Mouse (Mus musculus) forebrain, embryonic 14.5 days (tissue): ENCODE data around the gene Rpl36-ps4. TPM values are rescaled to one million over a fixed set of nuclear protein-coding genes. Genes with fewer than 3 reads are reported as not detected.
"Not testable (repeated sequence)": the region's sequence is repeated elsewhere in the genome, so short reads cannot be mapped to it uniquely, and the experiment has no call there.

Source experiments
- ATAC-seq: fragments of 200-750 bp; cut with Nextera tagmentation; 2 replicates; pipeline ENCODE4 v1.8.0; 2017; ENCODE audit warnings: mild to moderate bottlenecking, moderate library complexity
- DNase-seq: peaks from one replicate; pipeline ENCODE4 v3.0.0-alpha.2; 2015; ENCODE audit warnings: low spot score
- H3K27ac ChIP-seq: fragments of 300-500 bp; sonication (generic); 2 replicates; pipeline ENCODE4 v1.5.1; 2014; ENCODE audit warnings: low read depth, mild to moderate bottlenecking, control low read depth, low read length, moderate library complexity
- H3K27me3 ChIP-seq: fragments of 300-500 bp; sonication (generic); replicated peaks from 2 replicates; pipeline ENCODE4 v1.6.1; 2014; ENCODE audit warnings: low read length, control low read depth, mixed read lengths; ENCODE audit not compliant: control insufficient read depth, insufficient read depth
- H3K36me3 ChIP-seq: fragments of 300-500 bp; sonication (generic); 2 replicates; pipeline ENCODE4 v1.6.1; 2014; ENCODE audit warnings: low read length, control low read depth; ENCODE audit not compliant: control insufficient read depth, insufficient read depth
- H3K4me1 ChIP-seq: fragments of 300-500 bp; sonication (generic); 2 replicates; pipeline ENCODE4 v1.6.1; 2014; ENCODE audit warnings: antibody characterized with exemption, low read length, control low read depth; ENCODE audit not compliant: control insufficient read depth, insufficient read depth
- H3K4me2 ChIP-seq: fragments of 300-500 bp; sonication (generic); 2 replicates; pipeline ENCODE4 v1.6.1; 2014; ENCODE audit warnings: mild to moderate bottlenecking, control low read depth, low read length
- H3K4me3 ChIP-seq: fragments of 300-500 bp; sonication (generic); 2 replicates; pipeline ENCODE4 v1.5.1; 2014; ENCODE audit warnings: low read depth, low read length, control low read depth
- H3K9ac ChIP-seq: fragments of 300-500 bp; sonication (generic); 2 replicates; pipeline ENCODE4 v1.6.1; 2014; ENCODE audit warnings: mild to moderate bottlenecking, low read length, control low read depth, moderate library complexity
- H3K9me3 ChIP-seq: fragments of 300-500 bp; sonication (generic); replicated peaks from 2 replicates; pipeline ENCODE4 v1.6.1; 2016; ENCODE audit warnings: low read length, control low read depth, mixed read lengths; ENCODE audit not compliant: control insufficient read depth
- WGBS: fragments of 180-500 bp; shearing (Covaris S2); extraction: QIAGEN DNeasy Blood & Tissue Kit; methylation state at CpG from one replicate; pipeline ENCODE4 v1.1.7; 2014; 5-methylcytosine and 5-hydroxymethylcytosine counted together
- polyA plus RNA-seq: library from polyadenylated mRNA; unstranded; fragments of >200 nt; fragmentation: Nextera tagmentation; extraction: Ambion mirVana; gene quantifications from 2 replicates; pipeline ENCODE4 v1.2.1, GENCODE M21; 2014

The Rpl36-ps4 gene
- polyA plus RNA-seq, 1 experiment from 2014 or later: not detected

- Histone ChIP-seq H3K4me3 (no peak overlapping the region), H3K36me3 (no peaks in the 10 kb centered on the region), H3K4me1 (no peaks in the 10 kb centered on the region), H3K27me3 (no peaks in the 10 kb centered on the region), H3K27ac (no peak overlapping the region), H3K9me3 (no peaks in the 10 kb centered on the region), H3K4me2 (no peak overlapping the region), H3K9ac (no peak overlapping the region)
- WGBS: 78% methylated on average over 3 of the region's 3 CpGs
- DNase-seq (no peak), ATAC-seq (no peak)
Observed at GRCm38 (mm10) chr17:87915386-87915785, 5.4 kb upstream of the Rpl36-ps4 start.

GRCm38 (mm10) chr17:87918121-87918520 lies 2.7 kb upstream of the Rpl36-ps4 start:
- Histone ChIP-seq H3K36me3 (no peaks in the 10 kb centered on the region), H3K27me3 (no peaks in the 10 kb centered on the region), H3K27ac (no peak overlapping the region), H3K4me3 (no peak overlapping the region), H3K4me2 (no peak overlapping the region), H3K4me1 (no peaks in the 10 kb centered on the region), H3K9ac (no peak overlapping the region), H3K9me3 (no peaks in the 10 kb centered on the region)
- no peak for ATAC-seq
- no peak for DNase-seq
- 87% methylated on average over 5 of the region's 5 CpGs for WGBS

- Histone ChIP-seq H3K9me3 (no peaks in the 10 kb centered on the region), H3K4me2 (no peak overlapping the region), H3K9ac (no peak overlapping the region), H3K27ac (no peak overlapping the region), H3K36me3 (no peaks in the 10 kb centered on the region), H3K4me3 (no peak overlapping the region), H3K4me1 (no peaks in the 10 kb centered on the region), H3K27me3 (no peaks in the 10 kb centered on the region)
- ATAC-seq (no peak), DNase-seq (no peak)
- WGBS: 86% methylated on average over 10 of the region's 10 CpGs
Observed at GRCm38 (mm10) chr17:87934326-87934725, 13.5 kb downstream of the Rpl36-ps4 start.

- H3K27me3 ChIP-seq: no peaks in the 10 kb centered on the region
- DNase-seq: no peak
- no peaks in the 10 kb centered on the region for H3K9me3 ChIP-seq
- H3K9ac ChIP-seq: no peak overlapping the region
- 89% methylated on average over 8 of the region's 8 CpGs for WGBS
- H3K4me2 ChIP-seq: no peak overlapping the region
- H3K4me1 ChIP-seq: no peaks in the 10 kb centered on the region
- no peak overlapping the region for H3K27ac ChIP-seq
- H3K4me3 ChIP-seq: no peak overlapping the region
- no peak for ATAC-seq
- no peaks in the 10 kb centered on the region for H3K36me3 ChIP-seq
Observed at GRCm38 (mm10) chr17:87934736-87935135, 14.0 kb downstream of the Rpl36-ps4 start.

GRCm38 (mm10) chr17:87936156-87936555 lies 15.4 kb downstream of the Rpl36-ps4 start:
- Histone ChIP-seq H3K36me3 (no peaks in the 10 kb centered on the region), H3K27ac (no peak overlapping the region), H3K4me1 (no peaks in the 10 kb centered on the region), H3K27me3 (no peaks in the 10 kb centered on the region), H3K9ac (no peak overlapping the region), H3K4me2 (no peak overlapping the region), H3K9me3 (no peaks in the 10 kb centered on the region), H3K4me3 (no peak overlapping the region)
- ATAC-seq: no peak
- DNase-seq: no peak
- 91% methylated on average over 4 of the region's 4 CpGs for WGBS

- no peak overlapping the region for H3K9ac ChIP-seq
- WGBS: 44% methylated on average over 16 of the region's 16 CpGs
- H3K4me1 ChIP-seq: no peaks in the 10 kb centered on the region
- ATAC-seq: peak; percentile 82
- no peaks in the 10 kb centered on the region for H3K36me3 ChIP-seq
- DNase-seq: peak; percentile 79
- H3K4me2 ChIP-seq: no peak overlapping the region
- H3K9me3 ChIP-seq: no peaks in the 10 kb centered on the region
- H3K27ac ChIP-seq: no peak overlapping the region
- H3K27me3 ChIP-seq: no peaks in the 10 kb centered on the region
- H3K4me3 ChIP-seq: no peak overlapping the region
Observed at GRCm38 (mm10) chr17:87948965-87949584, 28.3 kb downstream of the Rpl36-ps4 start.

GRCm38 (mm10) chr17:87954618-87955124 lies 33.9 kb downstream of the Rpl36-ps4 start:
- not testable (repeated sequence) for H3K9ac ChIP-seq, H3K36me3 ChIP-seq, DNase-seq, H3K9me3 ChIP-seq, H3K4me2 ChIP-seq, ATAC-seq, H3K27me3 ChIP-seq, H3K27ac ChIP-seq, H3K4me3 ChIP-seq, H3K4me1 ChIP-seq
- 93% methylated on average over 13 of the region's 13 CpGs for WGBS

GRCm38 (mm10) chr17:87957096-87957840 lies 36.5 kb downstream of the Rpl36-ps4 start:
- H3K4me1 ChIP-seq: no peaks in the 10 kb centered on the region
- no peak overlapping the region for H3K4me3 ChIP-seq
- H3K9ac ChIP-seq: no peak overlapping the region
- H3K27me3 ChIP-seq: no peaks in the 10 kb centered on the region
- H3K4me2 ChIP-seq: no peak overlapping the region
- WGBS: 75% methylated on average over 12 of the region's 12 CpGs
- ATAC-seq (no peak), DNase-seq (no peak)
- no peaks in the 10 kb centered on the region for H3K36me3 ChIP-seq
- no peak overlapping the region for H3K27ac ChIP-seq
- no peaks in the 10 kb centered on the region for H3K9me3 ChIP-seq

GRCm38 (mm10) chr17:87958283-87958682 lies 37.5 kb downstream of the Rpl36-ps4 start:
- ATAC-seq (no peak), DNase-seq (no peak)
- Histone ChIP-seq H3K27ac (no peak overlapping the region), H3K4me2 (no peak overlapping the region), H3K27me3 (no peaks in the 10 kb centered on the region), H3K4me1 (no peaks in the 10 kb centered on the region), H3K9me3 (no peaks in the 10 kb centered on the region), H3K4me3 (no peak overlapping the region), H3K36me3 (no peaks in the 10 kb centered on the region), H3K9ac (no peak overlapping the region)
- WGBS: 67% methylated on average over 8 of the region's 8 CpGs
